Mouse (Mus musculus) lung, embryonic 16.5 days (tissue): Measurements from ENCODE around the gene Hdac6. TPM values are rescaled to one million over a fixed set of nuclear protein-coding genes. Genes with fewer than 3 reads are reported as not detected.
"Not testable (repeated sequence)": the region's sequence is repeated elsewhere in the genome, so short reads cannot be mapped to it uniquely, and the experiment has no call there.

Experiments used
- ATAC-seq: fragments of 200-750 bp; cut with Nextera tagmentation; 2 replicates; pipeline ENCODE4 v1.8.0; 2017; ENCODE audit warnings: low read depth, mild to moderate bottlenecking, moderate library complexity
- H3K27ac ChIP-seq: fragments of 300-500 bp; sonication (generic); 2 replicates; pipeline ENCODE4 v1.5.1; 2014; ENCODE audit warnings: mild to moderate bottlenecking, control low read depth, low read length
- H3K27me3 ChIP-seq: fragments of 300-500 bp; sonication (generic); 2 replicates; pipeline ENCODE4 v1.6.1; 2014; ENCODE audit warnings: low read depth, low read length, mixed read lengths; ENCODE audit not compliant: control insufficient read depth, insufficient read depth
- H3K36me3 ChIP-seq: fragments of 300-500 bp; sonication (generic); 2 replicates; pipeline ENCODE4 v1.6.1; 2014; ENCODE audit warnings: low read length; ENCODE audit not compliant: control insufficient read depth, insufficient read depth
- H3K4me1 ChIP-seq: fragments of 300-500 bp; sonication (generic); replicated peaks from 2 replicates; pipeline ENCODE4 v1.6.1; 2014; ENCODE audit warnings: low read length, mixed read lengths; ENCODE audit not compliant: control insufficient read depth, insufficient read depth
- H3K4me2 ChIP-seq: fragments of 300-500 bp; sonication (generic); 2 replicates; pipeline ENCODE4 v1.6.1; 2014; ENCODE audit warnings: low read depth, low read length, control low read depth
- H3K4me3 ChIP-seq: fragments of 300-500 bp; sonication (generic); 2 replicates; pipeline ENCODE4 v1.5.1; 2014; ENCODE audit warnings: mild to moderate bottlenecking, low read length, control low read depth
- H3K9ac ChIP-seq: fragments of 300-500 bp; sonication (generic); 2 replicates; pipeline ENCODE4 v1.6.1; 2014; ENCODE audit warnings: low read length, control low read depth
- H3K9me3 ChIP-seq: fragments of 300-500 bp; sonication (generic); 2 replicates; pipeline ENCODE4 v1.6.1; 2016; ENCODE audit warnings: low read length; ENCODE audit not compliant: control insufficient read depth
- WGBS: fragments of 180-500 bp; shearing (Covaris S2); extraction: QIAGEN DNeasy Blood & Tissue Kit; methylation state at CpG from one replicate; pipeline ENCODE4 v1.1.7; 2014; 5-methylcytosine and 5-hydroxymethylcytosine counted together
- polyA plus RNA-seq: library from polyadenylated mRNA; unstranded; fragments of >200 nt; fragmentation: Nextera tagmentation; extraction: Ambion mirVana; gene quantifications from 2 replicates; pipeline ENCODE4 v1.2.1, GENCODE M21; 2015

The Hdac6 gene
- polyA plus RNA-seq, 1 experiment from 2014 or later = 26.5 TPM

DNA sequence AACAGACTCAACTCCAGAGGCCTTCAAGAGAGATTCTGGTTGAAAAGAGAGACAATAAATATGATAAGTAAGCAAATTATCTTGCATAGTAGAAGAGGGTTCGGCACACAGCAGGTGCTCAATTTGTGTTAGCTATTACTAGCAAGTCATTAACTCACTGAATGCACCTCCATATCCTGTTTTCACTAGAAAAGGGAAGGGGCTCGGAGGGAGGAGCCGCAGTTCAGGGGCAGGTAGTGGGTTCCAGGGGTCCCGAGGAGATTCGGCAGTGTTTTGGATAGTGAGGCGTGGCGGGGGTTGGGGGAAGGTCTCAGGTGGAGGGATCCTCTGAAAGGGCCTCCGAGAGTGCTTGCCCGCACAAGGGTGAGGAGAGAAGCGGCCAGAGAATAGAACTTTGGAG is 20.6 kb downstream of the Hdac6 start:
- Histone ChIP-seq H3K36me3 (no peaks in the 10 kb centered on the region), H3K27ac (no peak overlapping the region), H3K9ac (no peak overlapping the region), H3K4me2 (no peak overlapping the region), H3K4me1 (peaks cover 2% of the 10 kb centered on the region; the same call in 1 of the 2 replicates), H3K4me3 (no peak overlapping the region), H3K27me3 (peaks cover 43% of the 10 kb centered on the region), H3K9me3 (no peaks in the 10 kb centered on the region)
- no peak for ATAC-seq
- WGBS = 16% methylated on average over 10 of the region's 10 CpGs

- Histone ChIP-seq H3K4me1 (peaks cover 4% of the 10 kb centered on the region; the same call in 1 of the 2 replicates), H3K36me3 (no peaks in the 10 kb centered on the region), H3K27me3 (peaks cover 52% of the 10 kb centered on the region), H3K4me2 (no peak overlapping the region), H3K27ac (no peak overlapping the region), H3K9ac (no peak overlapping the region), H3K4me3 (no peak overlapping the region), H3K9me3 (no peaks in the 10 kb centered on the region)
- 67% methylated on average over 6 of the region's 6 CpGs for WGBS
- no peak for ATAC-seq
Measured at GRCm38 (mm10) chrX:7926266-7926665, 21.4 kb downstream of the Hdac6 start.

GRCm38 (mm10) chrX:7922032-7922431 is 25.7 kb downstream of the Hdac6 start:
- WGBS = 2% methylated on average over 33 of the region's 48 CpGs
- H3K36me3 ChIP-seq = no peaks in the 10 kb centered on the region
- peaks cover 62% of the 10 kb centered on the region for H3K27me3 ChIP-seq
- H3K9ac ChIP-seq = no peak overlapping the region
- no peaks in the 10 kb centered on the region for H3K9me3 ChIP-seq
- peaks cover 4% of the 10 kb centered on the region; the same call in 1 of the 2 replicates for H3K4me1 ChIP-seq
- H3K4me2 ChIP-seq = peak overlapping the region; percentile 39
- ATAC-seq = no peak
- H3K27ac ChIP-seq = no peak overlapping the region
- H3K4me3 ChIP-seq = peak overlapping the region; percentile 25

DNA sequence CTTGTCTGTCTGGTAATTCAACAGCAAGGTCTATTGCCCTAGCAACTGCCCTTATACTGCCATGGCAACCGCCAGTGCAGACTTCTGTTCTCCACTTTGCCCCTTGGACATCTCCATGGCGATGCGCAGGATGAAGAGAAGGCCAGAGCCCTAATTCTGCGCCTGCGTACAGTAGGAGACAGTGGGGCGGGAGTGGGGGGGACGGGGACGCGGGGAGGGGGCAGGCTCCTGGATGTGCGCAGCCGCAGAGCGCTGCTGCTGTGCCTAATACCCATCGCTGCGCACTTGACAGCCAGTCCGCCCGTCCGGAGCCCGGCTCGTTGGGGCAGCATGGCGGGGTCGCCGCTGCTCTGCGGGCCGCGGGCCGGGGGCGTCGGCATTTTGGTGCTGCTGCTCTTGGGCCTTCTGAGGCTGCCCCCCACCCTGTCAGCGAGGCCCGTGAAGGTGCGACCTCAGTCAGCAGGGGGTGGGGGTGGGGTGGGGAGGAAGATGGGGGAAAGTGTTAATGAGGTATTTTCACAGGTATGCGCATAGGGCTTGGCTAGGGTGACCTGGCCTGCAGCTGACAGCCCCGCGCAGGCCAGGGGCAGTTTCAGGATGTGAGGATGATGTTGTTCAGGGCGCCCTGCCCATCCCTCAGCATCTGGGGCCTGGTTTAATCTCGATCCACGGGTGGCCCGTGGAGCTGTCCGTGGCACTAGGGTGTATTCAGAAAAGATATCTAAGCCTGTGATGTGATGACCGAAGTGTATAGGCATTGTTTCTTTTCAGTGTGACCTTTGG is 27.9 kb downstream of the Hdac6 start, which contains the start of gene Pcsk1n:
Gene Pcsk1n, plus strand, starts transcription at position 222 of the 783 bp plus-strand sequence.
- Histone ChIP-seq H3K4me3 (no peak within 1 kb of the TSS), H3K9ac (no peak within 1 kb of the TSS), H3K4me1 (peaks cover 4% of the 10 kb centered on the region; the same call in 1 of the 2 replicates), H3K9me3 (no peaks in the 10 kb centered on the region), H3K27me3 (peaks cover 48% of the 10 kb centered on the region), H3K36me3 (no peaks in the 10 kb centered on the region), H3K27ac (no peak within 1 kb of the TSS), H3K4me2 (0 out of 2 replicates have a peak within 1 kb of the TSS, but pooled peaks have one; percentile 18)
- no peak for ATAC-seq
- 14% methylated on average over 25 of the region's 40 CpGs for WGBS

GRCm38 (mm10) chrX:7917960-7918359 is 29.7 kb downstream of the Hdac6 start:
- H3K9ac ChIP-seq, H3K4me3 ChIP-seq, H3K4me2 ChIP-seq, H3K4me1 ChIP-seq, H3K27ac ChIP-seq, H3K36me3 ChIP-seq, ATAC-seq, H3K9me3 ChIP-seq: not testable (repeated sequence)
- 54% methylated on average over 6 of the region's 6 CpGs for WGBS
- peaks cover 36% of the 10 kb centered on the region for H3K27me3 ChIP-seq

- H3K27me3 ChIP-seq = peaks cover 13% of the 10 kb centered on the region
- H3K27ac ChIP-seq, H3K4me3 ChIP-seq, H3K4me2 ChIP-seq, ATAC-seq, H3K4me1 ChIP-seq, H3K9ac ChIP-seq, H3K9me3 ChIP-seq, H3K36me3 ChIP-seq: not testable (repeated sequence)
- 27% methylated on average over 3 of the region's 3 CpGs for WGBS
Measured at GRCm38 (mm10) chrX:7915669-7916068, 32.0 kb downstream of the Hdac6 start.

- 55% methylated on average over 6 of the region's 6 CpGs for WGBS
- Histone ChIP-seq H3K36me3 (peaks cover 6% of the 10 kb centered on the region; the same call in 1 of the 2 replicates), H3K4me2 (no peak overlapping the region), H3K9me3 (no peaks in the 10 kb centered on the region), H3K27me3 (no peaks in the 10 kb centered on the region), H3K27ac (no peak overlapping the region), H3K9ac (no peak overlapping the region), H3K4me1 (no peaks in the 10 kb centered on the region), H3K4me3 (no peak overlapping the region)
- no peak for ATAC-seq
Measured at GRCm38 (mm10) chrX:7910473-7910872, 37.2 kb downstream of the Hdac6 start.

GRCm38 (mm10) chrX:7909242-7909641 is 38.4 kb downstream of the Hdac6 start, which contains the start of gene Gm10490:
Gene Gm10490 (plus strand): TSS chrX:7909542.
- H3K9me3 ChIP-seq, ATAC-seq, H3K36me3 ChIP-seq, H3K27me3 ChIP-seq, H3K4me1 ChIP-seq, H3K9ac ChIP-seq, H3K4me2 ChIP-seq, H3K27ac ChIP-seq, H3K4me3 ChIP-seq: not testable (repeated sequence)
- 94% methylated on average over 4 of the region's 4 CpGs for WGBS

DNA sequence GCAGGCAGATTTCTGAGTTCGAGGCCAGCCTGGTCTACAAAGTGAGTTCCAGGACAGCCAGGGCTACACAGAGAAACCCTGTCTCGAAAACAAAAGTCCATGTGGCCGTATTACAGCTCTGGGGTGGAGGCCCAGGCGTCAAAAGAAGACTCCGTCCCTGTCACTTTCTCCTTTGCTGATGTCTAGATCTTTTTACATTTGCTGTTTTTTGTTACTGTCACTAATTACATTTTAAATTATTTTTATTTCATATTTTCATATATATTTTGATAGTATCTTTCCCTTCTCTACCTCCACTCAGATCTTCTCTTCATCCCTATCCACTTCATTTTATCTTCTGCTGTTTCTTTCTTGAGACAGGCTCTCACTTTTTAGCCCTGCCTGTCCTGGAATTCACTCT is 40.0 kb downstream of the Hdac6 start, which contains the start of gene Gm10491:
Gene Gm10491, minus strand, starts transcription at position 101 of the 400 bp plus-strand sequence.
- 85% methylated on average over 5 of the region's 5 CpGs for WGBS
- H3K9ac ChIP-seq = no peak within 1 kb of the TSS
- no peak for ATAC-seq
- no peaks in the 10 kb centered on the region for H3K27me3 ChIP-seq
- H3K4me3 ChIP-seq = no peak within 1 kb of the TSS
- H3K36me3 ChIP-seq = peaks cover 6% of the 10 kb centered on the region; the same call in 1 of the 2 replicates
- no peaks in the 10 kb centered on the region for H3K9me3 ChIP-seq
- H3K27ac ChIP-seq = no peak within 1 kb of the TSS
- no peak within 1 kb of the TSS for H3K4me2 ChIP-seq
- H3K4me1 ChIP-seq = no peaks in the 10 kb centered on the region
